Mouse (Mus musculus): ENCODE measurements around the gene Ifi213.
"Not testable (repeated sequence)": the region's sequence is repeated elsewhere in the genome, so short reads cannot be mapped to it uniquely, and the experiment has no call there.

DNA sequence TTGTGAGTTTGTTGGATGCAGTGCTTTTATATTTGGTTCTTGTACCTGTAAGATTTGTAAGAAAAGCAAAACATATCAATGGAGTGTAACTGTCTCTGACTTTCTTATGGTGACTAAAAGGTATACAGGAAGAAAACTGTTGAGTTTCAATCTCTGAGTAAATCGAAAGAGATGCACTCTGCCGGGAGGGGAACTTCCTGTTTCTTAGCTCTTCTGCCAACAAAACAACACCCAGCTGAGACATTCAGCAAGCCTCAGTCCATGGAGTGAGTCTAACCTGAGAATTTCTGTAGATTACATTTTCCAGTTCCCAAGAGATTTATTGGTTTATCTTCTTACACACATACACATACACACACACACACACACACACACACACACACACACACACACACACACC, 31.5 kb upstream of the Ifi213 start, which contains the start of gene Ifi209:
- TF ChIP-seq CTCF (IDR thresholded peaks at IDR 0.05; ENCODE audit: low read depth); EP300 (optimal IDR thresholded peaks at IDR 0.05): not testable (repeated sequence)
